Mouse (Mus musculus) heart, embryonic 14.5 days (tissue): ENCODE data around the gene Daam2. TPM values are rescaled to one million over a fixed set of nuclear protein-coding genes. Genes with fewer than 3 reads are reported as not detected.
"Not testable (repeated sequence)": the region's sequence is repeated elsewhere in the genome, so short reads cannot be mapped to it uniquely, and the experiment has no call there.

Source experiments
- ATAC-seq: fragments of 200-750 bp; cut with Nextera tagmentation; 2 replicates; pipeline ENCODE4 v1.8.0; 2017; ENCODE audit warnings: low read depth, moderate TSS enrichment; ENCODE audit not compliant: insufficient number of reproducible peaks, insufficient read depth, low FRiP score
- H3K27ac ChIP-seq, 2 experiments: fragments of 200-500 bp in 1 of 2; fragments of 300-500 bp in 1 of 2; sonication (generic) in 1 of 2; replicated peaks in 1 of 2; 2 replicates each; pipeline ENCODE4 v1.5.1; 2012 to 2014; ENCODE audit warnings: low read depth in 2 of 2, low read length in 2 of 2, control low read depth in 1 of 2, mild to moderate bottlenecking in 1 of 2, mixed read lengths in 1 of 2; ENCODE audit not compliant: control insufficient read depth in 1 of 2, insufficient read depth in 1 of 2
- H3K27me3 ChIP-seq: fragments of 300-500 bp; sonication (generic); 2 replicates; pipeline ENCODE4 v1.6.1; 2014; ENCODE audit warnings: mild to moderate bottlenecking, low read length, control low read depth; ENCODE audit not compliant: control insufficient read depth, insufficient read depth
- H3K36me3 ChIP-seq: fragments of 300-500 bp; sonication (generic); 2 replicates; pipeline ENCODE4 v1.6.1; 2014; ENCODE audit warnings: mild to moderate bottlenecking, control low read depth, low read length, mixed read lengths; ENCODE audit not compliant: control insufficient read depth, insufficient read depth
- H3K4me1 ChIP-seq, 2 experiments: fragments of 200-500 bp in 1 of 2; fragments of 300-500 bp in 1 of 2; sonication (generic) in 1 of 2; 2 replicates each; pipeline ENCODE4 v1.6.1; 2012 to 2014; ENCODE audit warnings: low read length in 2 of 2, control low read depth in 1 of 2, mixed read lengths in 1 of 2; ENCODE audit not compliant: control insufficient read depth in 2 of 2, insufficient read depth in 2 of 2
- H3K4me2 ChIP-seq: fragments of 300-500 bp; sonication (generic); 2 replicates; pipeline ENCODE4 v1.6.1; 2014; ENCODE audit warnings: mild to moderate bottlenecking, low read length
- H3K4me3 ChIP-seq, 2 experiments: fragments of 200-500 bp in 1 of 2; fragments of 300-500 bp in 1 of 2; sonication (generic) in 1 of 2; 2 replicates each; pipeline ENCODE4 v1.5.1; 2012 to 2014; ENCODE audit warnings: low read length in 2 of 2, mild to moderate bottlenecking in 2 of 2, control low read depth in 1 of 2, low read depth in 1 of 2, moderate library complexity in 1 of 2; ENCODE audit not compliant: control insufficient read depth in 1 of 2, insufficient read depth in 1 of 2
- H3K9ac ChIP-seq: fragments of 300-500 bp; sonication (generic); 2 replicates; pipeline ENCODE4 v1.6.1; 2014; ENCODE audit warnings: mild to moderate bottlenecking, low read length
- H3K9me3 ChIP-seq: fragments of 300-500 bp; sonication (generic); 2 replicates; pipeline ENCODE4 v1.6.1; 2016; ENCODE audit warnings: low read length, control low read depth; ENCODE audit not compliant: control insufficient read depth
- WGBS: fragments of 180-500 bp; shearing (Covaris S2); extraction: QIAGEN DNeasy Blood & Tissue Kit; methylation state at CpG from one replicate; pipeline ENCODE4 v1.1.7; 2014; 5-methylcytosine and 5-hydroxymethylcytosine counted together
- polyA plus RNA-seq: library from polyadenylated mRNA; unstranded; fragments of >200 nt; fragmentation: Nextera tagmentation; extraction: Ambion mirVana; gene quantifications from 2 replicates; pipeline ENCODE4 v1.2.1, GENCODE M21; 2014

Gene Daam2
- polyA plus RNA-seq, 1 experiment from 2014 or later: 4.7 TPM

GRCm38 (mm10) chr17:49440331-49441130, 123.6 kb downstream of the Daam2 start:
- 64% methylated on average over 14 of the region's 14 CpGs for WGBS
- no peak for ATAC-seq

GRCm38 (mm10) chr17:49439706-49440105, 124.4 kb downstream of the Daam2 start:
- H3K9me3 ChIP-seq: no peaks in the 10 kb centered on the region
- no peak overlapping the region for H3K4me2 ChIP-seq
- no peak overlapping the region for H3K27ac ChIP-seq
- ATAC-seq: no peak
- no peaks in the 10 kb centered on the region for H3K27me3 ChIP-seq
- peaks cover 46% of the 10 kb centered on the region for H3K36me3 ChIP-seq
- WGBS: 75% methylated on average over 4 of the region's 4 CpGs
- H3K4me1 ChIP-seq: peaks cover 0 to 3% of the 10 kb centered on the region in 2 experiments; a peak in 1 of 4 replicates
- H3K4me3 ChIP-seq: no peak overlapping the region
- H3K9ac ChIP-seq: no peak overlapping the region

More at GRCm38 (mm10) chr17:49440331-49441130, 123.6 kb downstream of the Daam2 start:
- no peaks in the 10 kb centered on the region for H3K27me3 ChIP-seq
- H3K9ac ChIP-seq: no peak overlapping the region
- H3K4me1 ChIP-seq: peaks cover 0 to 3% of the 10 kb centered on the region in 2 experiments; a peak in 1 of 4 replicates
- no peak overlapping the region for H3K27ac ChIP-seq
- no peak overlapping the region for H3K4me3 ChIP-seq
- no peak overlapping the region for H3K4me2 ChIP-seq
- peaks cover 37% of the 10 kb centered on the region for H3K36me3 ChIP-seq
- H3K9me3 ChIP-seq: no peaks in the 10 kb centered on the region

GRCm38 (mm10) chr17:49438822-49439574, 125.1 kb downstream of the Daam2 start:
- no peak overlapping the region for H3K4me2 ChIP-seq
- no peak overlapping the region for H3K9ac ChIP-seq
- H3K4me3 ChIP-seq: no peak overlapping the region
- no peaks in the 10 kb centered on the region for H3K9me3 ChIP-seq
- H3K4me1 ChIP-seq: peaks cover 0 to 3% of the 10 kb centered on the region in 2 experiments; a peak in 1 of 4 replicates
- peaks cover 53% of the 10 kb centered on the region for H3K36me3 ChIP-seq
- ATAC-seq: no peak
- H3K27me3 ChIP-seq: no peaks in the 10 kb centered on the region
- H3K27ac ChIP-seq: no peak overlapping the region
- 44% methylated on average over 12 of the region's 12 CpGs for WGBS

- H3K4me3 ChIP-seq, H3K4me1 ChIP-seq, H3K9me3 ChIP-seq, ATAC-seq, H3K27ac ChIP-seq, H3K27me3 ChIP-seq, H3K9ac ChIP-seq, H3K4me2 ChIP-seq: not testable (repeated sequence)
- peaks cover 62% of the 10 kb centered on the region for H3K36me3 ChIP-seq
These were observed 126.8 kb downstream of the Daam2 start for GRCm38 (mm10) chr17:49437306-49437705.

GRCm38 (mm10) chr17:49436631-49437030, 127.5 kb downstream of the Daam2 start:
- Histone ChIP-seq H3K4me1 (peaks cover 3 to 6% of the 10 kb centered on the region in 2 experiments; a peak in 1 of 4 replicates), H3K4me2 (no peak overlapping the region), H3K27ac (no peak overlapping the region), H3K36me3 (peaks cover 62% of the 10 kb centered on the region), H3K27me3 (no peaks in the 10 kb centered on the region), H3K4me3 (no peak overlapping the region), H3K9me3 (no peaks in the 10 kb centered on the region), H3K9ac (no peak overlapping the region)
- ATAC-seq: no peak
- WGBS: 86% methylated on average over 6 of the region's 6 CpGs

- peaks cover 56% of the 10 kb centered on the region for H3K36me3 ChIP-seq
- H3K9me3 ChIP-seq: no peaks in the 10 kb centered on the region
- 83% methylated on average over 10 of the region's 10 CpGs for WGBS
- no peak overlapping the region for H3K9ac ChIP-seq
- no peak for ATAC-seq
- H3K4me3 ChIP-seq: no peak overlapping the region
- no peak overlapping the region for H3K4me2 ChIP-seq
- H3K27ac ChIP-seq: no peak overlapping the region
- no peaks in the 10 kb centered on the region for H3K27me3 ChIP-seq
- peaks cover 3 to 12% of the 10 kb centered on the region in 2 experiments; a peak in 3 of 4 replicates for H3K4me1 ChIP-seq
These were observed 129.1 kb downstream of the Daam2 start for GRCm38 (mm10) chr17:49435081-49435480.

- H3K4me2 ChIP-seq: no peak overlapping the region
- no peaks in the 10 kb centered on the region for H3K9me3 ChIP-seq
- H3K27ac ChIP-seq: no peak overlapping the region
- no peak for ATAC-seq
- H3K4me3 ChIP-seq: no peak overlapping the region
- 54% methylated on average over 6 of the region's 6 CpGs for WGBS
- no peak overlapping the region for H3K9ac ChIP-seq
- H3K4me1 ChIP-seq: peaks cover 7 to 17% of the 10 kb centered on the region in 2 experiments
- H3K36me3 ChIP-seq: peaks cover 47% of the 10 kb centered on the region
- no peaks in the 10 kb centered on the region for H3K27me3 ChIP-seq
These were observed 129.9 kb downstream of the Daam2 start for GRCm38 (mm10) chr17:49434236-49434635.
